Mouse (Mus musculus): ENCODE data around the gene Atp5s.
A peak's percentile ranks its signal among the peaks of the same experiment; 100 is the strongest.

The Atp5s gene

DNA sequence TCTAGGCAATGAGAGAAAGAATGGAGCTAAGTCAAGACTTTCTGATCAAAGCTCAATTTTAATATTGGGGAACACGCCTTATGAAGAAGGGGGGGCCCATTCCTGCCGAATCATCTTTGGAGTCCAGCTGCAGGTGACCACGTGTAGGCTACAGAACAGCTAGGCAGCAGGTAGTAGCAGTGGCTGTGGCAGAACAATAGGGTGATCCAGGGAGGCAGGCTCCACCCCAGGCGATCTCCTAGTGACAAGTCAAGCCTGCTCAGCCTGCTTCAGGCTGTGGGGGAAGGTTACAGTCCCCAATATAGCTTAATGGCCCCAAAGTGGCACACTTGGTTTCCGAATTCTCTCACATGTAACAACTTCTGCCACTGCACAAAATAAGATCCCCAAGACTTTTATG lies 7.5 kb downstream of the Atp5s start:
- DNase-seq (ENCODE audit: low spot score in 2 of 2), result no peak

DNA sequence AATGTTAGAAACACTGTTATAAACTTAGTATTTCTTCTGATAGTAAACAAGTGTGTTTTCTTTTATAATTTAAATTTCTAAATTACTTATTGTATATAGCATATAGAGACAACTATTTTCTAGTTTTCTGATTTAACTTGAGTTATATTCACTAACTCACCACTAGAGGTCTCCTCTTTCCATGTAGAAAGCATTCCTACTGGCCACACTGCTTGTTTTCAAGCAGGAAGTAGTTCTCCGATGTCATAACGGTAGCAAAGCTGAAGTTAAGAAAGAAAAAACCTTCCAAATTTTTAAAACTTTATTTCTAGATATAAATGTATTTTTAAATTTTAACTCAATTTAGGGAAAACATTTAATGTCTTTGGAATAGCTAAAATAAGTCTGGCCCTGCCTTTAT lies 8.8 kb downstream of the Atp5s start:
- DNase-seq (ENCODE audit: low spot score in 2 of 2), result no peak

DNA sequence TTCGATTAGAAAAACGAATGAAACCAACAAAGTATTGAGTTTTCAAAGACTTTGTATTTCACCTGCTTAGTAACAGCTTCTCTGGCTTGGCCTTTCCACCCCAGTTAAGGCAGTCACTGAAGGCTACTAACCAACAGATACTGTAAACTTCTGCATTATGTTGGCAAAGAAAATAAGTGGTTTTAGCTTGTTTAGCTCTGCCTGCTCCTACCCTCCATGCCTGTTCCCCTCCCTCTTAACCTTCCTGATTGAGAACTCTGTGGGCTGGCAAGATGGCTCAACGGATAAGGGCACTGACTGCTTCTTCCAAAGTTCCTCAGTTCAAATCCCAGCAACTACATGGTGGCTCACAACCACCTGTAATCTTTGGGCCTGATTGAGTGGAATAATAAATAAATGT lies 9.2 kb downstream of the Atp5s start:
- DNase-seq (ENCODE audit: low spot score in 2 of 2), result no peak

GRCm38 (mm10) chr12:69741965-69742364 lies 17.2 kb downstream of the Atp5s start:
- no peak for DNase-seq (ENCODE audit: low spot score in 2 of 2)

GRCm38 (mm10) chr12:69744138-69744537 lies 19.4 kb downstream of the Atp5s start:
- no peak for DNase-seq (ENCODE audit: low spot score in 2 of 2)

- no peak for DNase-seq (ENCODE audit: low spot score in 2 of 2)
These were observed 27.2 kb downstream of the Atp5s start for GRCm38 (mm10) chr12:69751864-69752341.

DNA sequence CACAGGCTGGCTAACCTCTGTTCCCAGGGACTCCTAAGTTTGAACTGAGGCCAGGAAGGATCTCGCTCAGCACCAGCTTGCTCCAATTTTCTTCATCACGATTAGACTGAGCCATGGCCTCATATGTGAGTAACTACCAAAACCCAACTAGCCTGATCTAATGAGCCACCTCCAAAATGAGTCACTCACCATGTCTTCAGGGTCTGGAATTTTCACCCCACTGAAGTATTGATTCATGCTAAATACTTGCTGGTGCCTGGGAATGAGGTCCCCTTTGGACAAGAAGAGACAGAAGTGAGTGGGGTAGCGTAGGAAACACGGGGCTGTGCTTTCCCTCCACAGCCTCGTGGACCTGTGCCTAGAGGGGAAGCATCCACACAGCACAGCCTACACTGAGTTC lies 29.2 kb downstream of the Atp5s start:
- no peak for DNase-seq (ENCODE audit: low spot score in 2 of 2)

- no peak for DNase-seq (ENCODE audit: low spot score in 2 of 2)
These were observed 31.3 kb downstream of the Atp5s start for GRCm38 (mm10) chr12:69756015-69756414.

DNA sequence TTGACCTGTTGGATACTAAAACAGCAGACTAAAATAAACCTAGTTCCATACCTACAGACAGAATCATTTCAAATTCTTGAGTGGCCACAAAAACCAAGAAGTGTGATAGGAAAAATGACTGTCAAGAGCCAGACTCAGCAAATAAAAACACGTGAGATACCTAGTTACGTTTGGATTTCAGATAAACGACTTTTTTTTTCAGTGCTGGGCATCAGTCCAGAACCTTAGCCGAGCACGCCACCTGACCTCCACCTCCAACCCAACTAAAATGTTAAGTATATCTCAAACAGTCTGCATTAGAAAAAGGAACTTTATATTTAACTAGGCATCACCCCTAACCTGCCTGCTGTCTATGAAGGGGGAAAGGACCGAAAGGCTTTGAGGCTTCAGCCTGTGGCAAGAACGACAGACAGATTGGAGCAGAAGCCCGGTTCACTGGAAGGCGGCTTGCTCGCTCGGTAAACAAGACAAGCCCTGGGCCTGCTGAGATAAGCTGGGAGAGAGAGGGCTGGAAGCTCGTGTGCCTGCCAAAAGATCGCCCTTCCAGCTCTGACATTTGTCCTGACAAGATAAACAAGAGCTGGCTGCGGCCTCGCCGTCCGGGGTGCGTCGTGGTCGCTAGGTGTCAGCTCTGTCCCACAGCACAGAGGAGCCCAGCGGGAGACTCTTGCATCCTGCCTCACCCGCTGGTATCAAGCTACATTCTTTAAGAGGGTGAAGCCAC lies 32.8 kb downstream of the Atp5s start:
- peak; percentile 80 to 86 for DNase-seq (ENCODE audit: low spot score in 2 of 2)

- peak in 1 of 2 experiments; percentile 33 for DNase-seq (ENCODE audit: low spot score in 2 of 2)
These were observed 33.8 kb downstream of the Atp5s start for GRCm38 (mm10) chr12:69758221-69759185.

- peak in 1 of 2 experiments; percentile 25 for DNase-seq (ENCODE audit: low spot score in 2 of 2)
These were observed 34.6 kb downstream of the Atp5s start for GRCm38 (mm10) chr12:69759267-69759885.

- no peak for DNase-seq (ENCODE audit: low spot score in 2 of 2)
These were observed 35.3 kb downstream of the Atp5s start for GRCm38 (mm10) chr12:69760014-69760413.

- DNase-seq (ENCODE audit: low spot score in 2 of 2), result no peak
These were observed 36.1 kb downstream of the Atp5s start for GRCm38 (mm10) chr12:69760743-69761406.

- DNase-seq (ENCODE audit: low spot score in 2 of 2), result no peak
These were observed 36.9 kb downstream of the Atp5s start for GRCm38 (mm10) chr12:69761603-69762002.

DNA sequence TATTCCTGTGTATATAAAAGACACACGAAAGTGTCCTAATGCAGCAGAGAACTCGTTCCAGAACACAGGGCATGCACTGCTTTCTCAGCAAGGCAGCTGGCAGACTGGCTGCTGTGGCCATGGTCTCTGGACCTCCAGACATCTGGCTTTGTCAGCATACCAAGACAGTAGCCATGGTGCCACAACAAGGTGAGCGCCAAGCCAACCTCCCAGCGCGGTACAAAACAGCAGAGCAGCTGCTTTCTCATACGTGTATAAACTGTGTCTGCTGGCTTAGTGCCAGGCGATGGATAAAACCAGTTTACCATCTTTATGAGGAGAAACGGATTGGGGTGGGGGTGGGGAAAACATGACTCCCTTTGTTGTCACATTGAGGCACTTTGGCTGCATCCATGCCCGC lies 40.8 kb downstream of the Atp5s start:
- DNase-seq (ENCODE audit: low spot score in 2 of 2), result no peak

- DNase-seq (ENCODE audit: low spot score in 2 of 2), result no peak
These were observed 41.6 kb downstream of the Atp5s start for GRCm38 (mm10) chr12:69766185-69766904.

- DNase-seq (ENCODE audit: low spot score in 2 of 2), result no peak
These were observed 42.9 kb downstream of the Atp5s start for GRCm38 (mm10) chr12:69767476-69768258.

DNA sequence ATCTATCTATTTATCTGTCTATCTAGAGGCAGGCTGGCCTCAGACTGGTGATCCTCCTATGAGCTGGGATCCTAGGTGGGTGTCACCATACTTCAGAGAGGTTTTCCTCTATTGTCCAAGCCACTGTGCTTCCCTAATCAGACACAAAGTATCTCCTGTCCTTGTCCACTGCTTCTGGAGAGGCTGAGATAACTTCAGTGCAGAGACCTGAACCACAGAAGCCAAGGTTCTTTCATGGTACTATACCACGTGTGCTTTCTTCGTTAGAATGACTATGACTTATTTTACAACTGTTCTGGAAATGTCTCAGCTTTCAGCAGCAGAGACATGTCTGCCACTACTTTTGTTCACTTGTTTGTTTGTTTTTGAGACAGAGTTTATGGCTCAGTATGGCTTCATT lies 44.1 kb downstream of the Atp5s start:
- no peak for DNase-seq (ENCODE audit: low spot score in 2 of 2)

GRCm38 (mm10) chr12:69776607-69777340 lies 52.0 kb downstream of the Atp5s start:
- DNase-seq (ENCODE audit: low spot score in 2 of 2), result peak in 1 of 2 experiments; percentile 27
